Mouse (Mus musculus) sigmoid colon, adult 10 weeks (tissue): ENCODE measurements around the gene Crybb3. TPM values are rescaled to one million over a fixed set of nuclear protein-coding genes. Genes with fewer than 3 reads are reported as not detected.

ENCODE experiments used
- polyA plus RNA-seq: library from polyadenylated mRNA; stranded (reverse); fragments of 350-450 nt; fragmentation: Illumina TruSeq; extraction: RNeasy Lipid Tissue Mini Kit (QIAGEN cat#74804); gene quantifications from one replicate; pipeline ENCODE4 v1.2.3, GENCODE M21; 2014; ENCODE audit warnings: low read depth, low replicate concordance

The Crybb3 gene
- 0.73 TPM for polyA plus RNA-seq

GRCm38 (mm10) chr5:113081439-113081838 lies at the start of gene Crybb3:
TSS of gene Crybb3 (minus strand) at chr5:113081584.

GRCm38 (mm10) chr5:113070017-113070416 lies 11.4 kb downstream of the Crybb3 start, which contains the start of gene Crybb2:
TSS of gene Crybb2 (minus strand) at chr5:113070117.

Other genes with a start within 250 kb of the Crybb3 start
- gene Myo18b, start 185.2 kb downstream of the Crybb3 start, polyA plus RNA-seq, result not detected
- 10.6 TPM for gene Grk3, start 65.8 kb downstream of the Crybb3 start, polyA plus RNA-seq
- gene Crybb2, start 11.5 kb downstream of the Crybb3 start, polyA plus RNA-seq, result not detected
- 25.7 TPM for gene 2900026A02Rik, start 139.7 kb upstream of the Crybb3 start, polyA plus RNA-seq
- gene Tmem211, start 145.3 kb upstream of the Crybb3 start, polyA plus RNA-seq, result not detected
- gene Sgsm1, start 229.2 kb upstream of the Crybb3 start, polyA plus RNA-seq, result 1.8 TPM